In genomic region chr17:62974627-62975279, GRCm38 (mm10) we compare ENCODE assay signal across 21 mouse cellular contexts.
DNase-seq lines count a peak whose midpoint lies in the region; ATAC-seq lines count a peak whose summit lies in the region.
"Had no signal": no experiment of that assay in that cellular context is flagged by ENCODE, and none has a peak within 500 bp of the region (broad histone marks: within the 10 kb centered on the region; RNA-seq: fewer than 3 reads in every experiment).

No protein-coding gene starts in this region.

- DNase-seq in embryo, embryonic 10.5 days (ENCODE audit: low spot score), result peak; percentile 21
- no peak for DNase-seq in embryo, embryonic 9.5 days (ENCODE audit: extremely low spot score)
- DNase-seq in hindbrain, embryonic 11.5 days (ENCODE audit: low spot score), result no peak
- DNase-seq in layer of hippocampus, adult 11-12 months (ENCODE audit: low spot score), result no peak
- DNase-seq: adrenal gland, adult 8-10 months; adrenal gland, postnatal 36 days; B cell, adult 2 months; cerebellum, adult 2 months; cerebellum, postnatal 10 days; gastrocnemius, postnatal 14 days; heart, adult 2 months; heart, postnatal 14 days had no signal

- H3K4me1 ChIP-seq in hindbrain, embryonic 11.5 days (replicated peaks; ENCODE audit: control insufficient read depth, insufficient read depth, low read length), result no peaks in the 10 kb centered on the region
- H3K4me1 ChIP-seq in hindbrain, embryonic 16.5 days (ENCODE audit: control insufficient read depth, insufficient read depth, low read depth, low read length), result no peaks in the 10 kb centered on the region
- peaks cover 16% of the 10 kb centered on the region for H3K4me1 ChIP-seq in midbrain, embryonic 13.5 days (replicated peaks)
- H3K4me1 ChIP-seq in midbrain, embryonic 15.5 days, result peaks cover 3% of the 10 kb centered on the region
- H3K4me1 ChIP-seq: forebrain, embryonic 15.5 days; heart, embryonic 15.5 days had no signal

- H3K27me3 ChIP-seq in hindbrain, embryonic 11.5 days (ENCODE audit: control insufficient read depth, insufficient read depth, low read length), result no peaks in the 10 kb centered on the region
- no peaks in the 10 kb centered on the region for H3K27me3 ChIP-seq in hindbrain, embryonic 16.5 days (replicated peaks; ENCODE audit: control insufficient read depth, insufficient read depth, low read length)
- no peaks in the 10 kb centered on the region for H3K27me3 ChIP-seq in midbrain, embryonic 13.5 days
- H3K27me3 ChIP-seq in midbrain, embryonic 15.5 days (replicated peaks), result no peaks in the 10 kb centered on the region
- H3K27me3 ChIP-seq: forebrain, embryonic 15.5 days; heart, embryonic 15.5 days had no signal

- ATAC-seq in hindbrain, embryonic 11.5 days (ENCODE audit: low FRiP score), result 0 out of 2 replicates have a peak, but pooled peaks have one; percentile 42
- no peak for ATAC-seq in hindbrain, embryonic 16.5 days
- 0 out of 2 replicates have a peak, but pooled peaks have one; percentile 58 for ATAC-seq in midbrain, embryonic 13.5 days
- ATAC-seq in midbrain, embryonic 15.5 days (replicated peaks), result no peak
- ATAC-seq: CD4-positive, CD25-positive, alpha-beta regulatory T cell, adult 4 months; forebrain, embryonic 15.5 days; intestine, embryonic 16.5 days had no signal

- H3K4me2 ChIP-seq in hindbrain, embryonic 11.5 days (replicated peaks; ENCODE audit: low read depth, low read length), result no peak overlapping the region
- H3K4me2 ChIP-seq in hindbrain, embryonic 16.5 days (ENCODE audit: low read length), result no peak overlapping the region
- H3K4me2 ChIP-seq in midbrain, embryonic 13.5 days (replicated peaks), result no peak overlapping the region
- H3K4me2 ChIP-seq in midbrain, embryonic 15.5 days, result no peak overlapping the region
- H3K4me2 ChIP-seq: forebrain, embryonic 15.5 days; heart, embryonic 11.5 days; heart, embryonic 15.5 days had no signal

- H3K4me3 ChIP-seq in hindbrain, embryonic 11.5 days (ENCODE audit: low read depth, low read length), result no peak overlapping the region
- no peak overlapping the region for H3K4me3 ChIP-seq in hindbrain, embryonic 16.5 days (ENCODE audit: low read length)
- H3K4me3 ChIP-seq in midbrain, embryonic 13.5 days (replicated peaks), result no peak overlapping the region
- H3K4me3 ChIP-seq in midbrain, embryonic 15.5 days, result no peak overlapping the region
- H3K4me3 ChIP-seq: forebrain, embryonic 15.5 days; heart, adult 2 months; heart, embryonic 15.5 days had no signal

- no peaks in the 10 kb centered on the region for H3K9me3 ChIP-seq in hindbrain, embryonic 11.5 days (ENCODE audit: control insufficient read depth, low read length)
- H3K9me3 ChIP-seq in hindbrain, embryonic 16.5 days (ENCODE audit: control insufficient read depth, low read length), result no peaks in the 10 kb centered on the region
- no peaks in the 10 kb centered on the region for H3K9me3 ChIP-seq in midbrain, embryonic 13.5 days
- H3K9me3 ChIP-seq in midbrain, embryonic 15.5 days, result no peaks in the 10 kb centered on the region
- H3K9me3 ChIP-seq: forebrain, embryonic 15.5 days; G1E had no signal

- H3K9ac ChIP-seq in hindbrain, embryonic 11.5 days (ENCODE audit: low read depth, low read length), result no peak overlapping the region
- no peak overlapping the region for H3K9ac ChIP-seq in hindbrain, embryonic 16.5 days (ENCODE audit: low read depth, low read length)
- H3K9ac ChIP-seq in midbrain, embryonic 13.5 days (replicated peaks), result no peak overlapping the region
- H3K9ac ChIP-seq in midbrain, embryonic 15.5 days, result no peak overlapping the region
- H3K9ac ChIP-seq: forebrain, embryonic 15.5 days; heart, embryonic 15.5 days had no signal

- H3K27ac ChIP-seq in hindbrain, embryonic 11.5 days (ENCODE audit: low read depth, low read length), result no peak overlapping the region
- no peak overlapping the region for H3K27ac ChIP-seq in hindbrain, embryonic 16.5 days (ENCODE audit: low read depth, low read length)
- no peak overlapping the region for H3K27ac ChIP-seq in midbrain, embryonic 13.5 days
- no peak overlapping the region for H3K27ac ChIP-seq in midbrain, embryonic 15.5 days
- H3K27ac ChIP-seq: forebrain, embryonic 15.5 days; heart, adult 2 months; heart, embryonic 15.5 days had no signal

- 45% methylated on average over 8 of the region's 8 CpGs for WGBS in hindbrain, embryonic 11.5 days
- 35% methylated on average over 8 of the region's 8 CpGs for WGBS in hindbrain, embryonic 16.5 days
- 33% methylated on average over 8 of the region's 8 CpGs for WGBS in midbrain, embryonic 13.5 days
- 37% methylated on average over 8 of the region's 8 CpGs for WGBS in midbrain, embryonic 15.5 days

- H3K36me3 ChIP-seq in hindbrain, embryonic 11.5 days (ENCODE audit: control insufficient read depth, insufficient read depth, low read length), result no peaks in the 10 kb centered on the region
- no peaks in the 10 kb centered on the region for H3K36me3 ChIP-seq in hindbrain, embryonic 16.5 days (ENCODE audit: control insufficient read depth, insufficient read depth, low read length)
- no peaks in the 10 kb centered on the region for H3K36me3 ChIP-seq in midbrain, embryonic 13.5 days
- no peaks in the 10 kb centered on the region for H3K36me3 ChIP-seq in midbrain, embryonic 15.5 days (replicated peaks)
- H3K36me3 ChIP-seq: forebrain, embryonic 15.5 days; G1E; heart, embryonic 15.5 days had no signal

Comparison
In these comparisons a context has a peak if more than half of its experiments do, and no peak if none do; other contexts are left out.
1. ATAC-seq: peak in hindbrain, embryonic 11.5 days (single experiment) and midbrain, embryonic 13.5 days (single experiment); none in hindbrain, embryonic 16.5 days (single experiment) and midbrain, embryonic 15.5 days (single experiment).